Mouse (Mus musculus): Measurements from ENCODE around the gene Tsc22d3.

DNA sequence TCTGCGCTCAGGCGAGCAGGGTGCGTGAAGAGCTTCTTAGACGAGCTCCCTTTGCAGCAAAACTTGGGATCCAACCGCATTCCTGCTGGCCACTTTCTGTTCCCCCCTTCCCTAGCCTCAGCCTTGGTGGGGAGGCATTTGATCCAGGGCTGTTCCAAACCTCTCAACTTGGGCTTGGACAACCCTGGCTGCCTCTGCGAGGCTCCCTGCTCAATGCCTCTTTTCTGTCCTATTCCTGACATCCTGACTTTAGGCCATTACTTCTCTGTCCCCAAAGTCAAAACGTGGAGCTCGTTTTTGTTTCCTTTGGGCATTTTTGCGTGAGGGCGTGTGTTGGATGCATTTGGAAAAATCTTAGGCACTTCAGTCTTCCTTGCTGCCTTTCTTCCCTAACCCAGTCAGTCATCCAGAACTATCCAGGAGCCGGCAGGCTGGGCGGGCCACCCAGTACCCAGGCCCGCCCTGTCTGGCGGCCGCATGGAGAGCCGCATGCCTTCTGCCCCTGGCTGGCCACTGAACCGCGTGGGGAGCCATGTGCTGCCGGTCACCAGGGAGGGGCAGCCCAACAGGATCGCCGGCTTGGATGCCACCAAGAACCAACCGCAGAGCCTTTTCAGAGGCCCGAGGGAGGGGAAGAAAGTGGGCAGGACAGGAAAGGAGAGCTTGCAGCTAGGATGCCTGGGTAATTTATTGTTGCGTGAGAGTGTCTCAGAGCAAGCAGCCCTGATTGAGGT is 89.6 kb downstream of the Tsc22d3 start:
- no peak for TF ChIP-seq ZKSCAN1 (IDR thresholded peaks at IDR 0.05; ENCODE audit: borderline replicate concordance, low read depth, low read length)
- TF ChIP-seq E2F4 (IDR thresholded peaks at IDR 0.05; ENCODE audit: insufficient replicate concordance, low read depth, low read length): no peak
- no peak for TF ChIP-seq POLR2A (IDR thresholded peaks at IDR 0.05; ENCODE audit: low read depth, low read length)
- TF ChIP-seq NRF1 (IDR thresholded peaks at IDR 0.05; ENCODE audit: low read depth, low read length): no peak
- TF ChIP-seq CTCF (conservative IDR thresholded peaks at IDR 0.05 in 1 of 2, IDR thresholded peaks at IDR 0.05 in 1 of 2; ENCODE audit: low read depth in 2 of 2, low read length in 2 of 2): no peak
- TF ChIP-seq USF2 (conservative IDR thresholded peaks at IDR 0.05; ENCODE audit: low read depth, low read length): no peak
- TF ChIP-seq MAX (IDR thresholded peaks at IDR 0.05; ENCODE audit: low read length): no peak
- no peak for TF ChIP-seq ZMIZ1 (IDR thresholded peaks at IDR 0.05; ENCODE audit: low read depth, low read length)
- TF ChIP-seq CHD2 (IDR thresholded peaks at IDR 0.05; ENCODE audit: low read length): no peak
- no peak for TF ChIP-seq SMC3 (IDR thresholded peaks at IDR 0.05; ENCODE audit: low read depth, low read length)
- no peak for TF ChIP-seq ETS1 (conservative IDR thresholded peaks at IDR 0.05; ENCODE audit: low read depth, low read length)
- TF ChIP-seq USF1 (IDR thresholded peaks at IDR 0.05; ENCODE audit: low read depth, low read length): no peak

Data from CH12.LX (cell line).